Mouse (Mus musculus) heart, postnatal 0 days (tissue): ENCODE measurements around the gene Pilrb2.

ENCODE experiments used
- CTCF ChIP-seq: IDR thresholded peaks from 2 replicates; pipeline ENCODE4 v1.5.1; 2016; ENCODE audit warnings: antibody characterized with exemption, control low read depth, low read depth
- EP300 ChIP-seq: IDR thresholded peaks from 2 replicates; pipeline ENCODE4 v1.6.1; 2016; ENCODE audit warnings: antibody characterized with exemption, low read depth

DNA sequence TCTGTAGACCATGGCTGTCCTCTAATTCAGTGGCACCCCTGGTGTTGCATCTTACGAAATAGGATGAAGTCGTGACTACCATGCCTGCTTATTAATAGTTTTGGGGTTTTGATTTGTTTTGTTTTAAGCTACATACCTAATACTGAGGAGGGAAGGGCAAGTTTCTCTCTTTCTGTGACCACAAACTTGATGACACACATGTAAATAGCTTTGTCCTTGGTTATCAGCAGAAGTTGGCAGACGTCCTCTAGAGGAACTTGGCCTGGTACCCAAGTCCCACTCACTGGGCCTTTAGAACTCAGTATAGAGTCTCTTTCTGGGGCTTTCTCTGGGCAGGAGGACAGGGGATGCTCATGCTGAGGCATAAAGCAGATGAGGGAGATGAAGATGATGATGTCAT is 11.7 kb upstream of the Pilrb2 start:
- TF ChIP-seq CTCF (no peak), EP300 (no peak)
